Mouse (Mus musculus) embryonic fibroblast, embryonic 13.5 days (primary cell): ENCODE measurements at regions not wholly inside any gene's neighbourhood (a gene's known extent, or its start where the extent isn't known, plus 50 kb on each side); places are given as distances from the start of the nearest gene placed in this dataset.
A peak's percentile ranks its signal among the peaks of the same experiment; 100 is the strongest.
"Not testable (repeated sequence)": the region's sequence is repeated elsewhere in the genome, so short reads cannot be mapped to it uniquely, and the experiment has no call there.

ENCODE experiments used
- H3K27ac ChIP-seq: 2 replicates; pipeline ENCODE4 v1.5.1; 2012; ENCODE audit warnings: low read length, control low read depth, inconsistent platforms; ENCODE audit not compliant: insufficient read depth
- H3K4me1 ChIP-seq: 2 replicates; pipeline ENCODE4 v1.6.1; 2011; ENCODE audit warnings: low read length; ENCODE audit not compliant: control insufficient read depth, insufficient read depth
- H3K4me3 ChIP-seq: 2 replicates; pipeline ENCODE4 v1.5.1; 2011; ENCODE audit warnings: mild to moderate bottlenecking, control low read depth, low read length; ENCODE audit not compliant: insufficient read depth
- CTCF ChIP-seq: IDR thresholded peaks from 2 replicates; pipeline ENCODE4 v1.5.1; 2011; ENCODE audit warnings: mild to moderate bottlenecking, control low read depth, low read length, moderate library complexity, borderline replicate concordance; ENCODE audit not compliant: insufficient read depth
- POLR2A ChIP-seq: IDR thresholded peaks from 2 replicates; pipeline ENCODE4 v1.6.1; 2011; ENCODE audit warnings: low read depth, mild to moderate bottlenecking, control low read depth, low read length, moderate library complexity

DNA sequence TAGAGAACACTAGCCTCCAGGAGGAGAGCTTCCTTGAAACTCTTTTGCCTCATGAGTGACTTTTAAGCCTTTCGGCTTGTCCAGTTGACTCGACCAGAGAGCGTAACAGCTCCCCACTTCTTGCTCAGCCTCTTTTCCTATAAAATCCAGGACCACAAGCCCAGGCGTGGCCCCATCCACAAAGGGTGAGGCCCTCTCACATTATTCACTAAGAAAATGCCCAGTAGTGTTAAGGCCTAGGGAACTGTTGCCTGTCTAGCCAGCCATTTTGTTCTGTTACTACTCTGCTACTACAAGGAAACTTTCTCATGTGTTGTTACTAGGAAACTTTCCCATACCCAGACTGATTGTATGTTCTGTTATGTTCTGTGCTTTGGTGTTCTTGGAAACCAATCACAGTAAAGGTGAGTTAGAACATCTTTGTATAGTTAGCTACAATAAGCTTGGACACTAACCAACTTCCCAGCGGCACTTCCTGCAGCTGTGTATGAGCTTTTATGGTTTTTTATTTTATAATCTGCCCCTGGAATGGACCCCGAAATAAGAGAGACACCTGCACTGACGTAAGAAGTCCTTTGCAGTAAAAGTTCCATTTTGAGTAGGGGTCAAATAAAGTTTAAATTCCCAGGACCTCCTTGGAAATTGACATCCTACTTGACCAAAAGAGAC lies 162.1 kb downstream of the Akr1d1 start:
- H3K27ac ChIP-seq = no peak overlapping the region
- TF ChIP-seq CTCF (no peak), POLR2A (no peak)

GRCm38 (mm10) chr6:37692758-37693157 lies 162.8 kb downstream of the Akr1d1 start:
- H3K27ac ChIP-seq = no peak overlapping the region
- H3K4me3 ChIP-seq = no peak overlapping the region
- TF ChIP-seq CTCF (no peak), POLR2A (no peak)
- H3K4me1 ChIP-seq = no peaks in the 10 kb centered on the region

More for the DNA sequence above, 162.1 kb downstream of the Akr1d1 start:
- Histone ChIP-seq H3K4me3 (no peak overlapping the region), H3K4me1 (no peaks in the 10 kb centered on the region)

GRCm38 (mm10) chr6:37696074-37696473 lies 166.1 kb downstream of the Akr1d1 start:
- no peak overlapping the region for H3K27ac ChIP-seq
- TF ChIP-seq POLR2A = no peak
- no peak for TF ChIP-seq CTCF

DNA sequence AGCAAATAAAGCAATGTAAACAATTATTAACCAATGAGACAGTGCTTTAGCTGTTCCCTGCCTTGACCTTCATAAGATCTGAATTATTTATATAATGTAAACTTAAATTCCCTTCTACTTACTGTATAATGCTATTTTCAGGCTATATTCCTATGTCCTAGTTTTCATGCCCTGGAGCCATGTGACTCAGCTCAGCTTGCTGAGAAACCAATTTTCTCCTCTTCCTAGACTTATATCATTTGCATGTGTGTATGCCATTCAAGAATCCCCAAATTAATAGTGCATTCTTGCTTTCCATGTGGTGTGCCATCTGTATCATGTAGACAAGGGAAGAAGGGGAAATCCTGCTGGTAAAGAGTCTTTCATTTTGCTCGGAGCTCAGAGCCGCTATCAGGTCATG lies 166.7 kb upstream of the Trim24 start:
- Histone ChIP-seq H3K27ac (peak overlapping the region; percentile 71), H3K4me3 (no peak overlapping the region), H3K4me1 (peaks cover 2% of the 10 kb centered on the region; the same call in 1 of the 2 replicates)
- TF ChIP-seq POLR2A (no peak), CTCF (no peak)

More at GRCm38 (mm10) chr6:37696074-37696473, 166.1 kb downstream of the Akr1d1 start:
- H3K4me1 ChIP-seq = no peaks in the 10 kb centered on the region
- H3K4me3 ChIP-seq = no peak overlapping the region

DNA sequence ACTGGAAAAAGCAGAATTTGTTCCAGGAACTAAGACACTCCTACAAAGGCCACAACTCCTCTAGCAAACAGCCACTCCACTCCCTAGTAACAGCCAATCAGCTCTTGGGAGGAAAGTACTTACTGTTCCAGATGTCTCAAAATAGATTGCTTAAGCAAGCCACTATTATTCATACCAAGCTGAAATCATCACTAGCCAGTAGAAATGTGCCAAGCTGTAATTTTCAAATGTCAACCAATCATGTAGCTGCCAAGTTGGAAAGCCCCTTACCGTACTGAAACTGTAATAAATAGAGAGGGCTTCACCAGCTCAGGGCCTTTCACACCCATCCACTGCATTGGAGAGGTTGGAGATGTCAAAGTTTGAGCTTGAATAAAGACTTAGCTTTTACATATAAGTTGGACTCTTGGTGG lies 164.9 kb upstream of the Trim24 start:
- H3K4me3 ChIP-seq = no peak overlapping the region
- H3K27ac ChIP-seq = peak overlapping the region; percentile 91
- peaks cover 2% of the 10 kb centered on the region; the same call in 1 of the 2 replicates for H3K4me1 ChIP-seq
- TF ChIP-seq CTCF = no peak
- TF ChIP-seq POLR2A = peak; percentile 47; the same call in 1 of the 2 replicates

- H3K27ac ChIP-seq, H3K4me3 ChIP-seq: not testable (repeated sequence)
These were observed 162.9 kb upstream of the Trim24 start for GRCm38 (mm10) chr6:37707671-37708070.

DNA sequence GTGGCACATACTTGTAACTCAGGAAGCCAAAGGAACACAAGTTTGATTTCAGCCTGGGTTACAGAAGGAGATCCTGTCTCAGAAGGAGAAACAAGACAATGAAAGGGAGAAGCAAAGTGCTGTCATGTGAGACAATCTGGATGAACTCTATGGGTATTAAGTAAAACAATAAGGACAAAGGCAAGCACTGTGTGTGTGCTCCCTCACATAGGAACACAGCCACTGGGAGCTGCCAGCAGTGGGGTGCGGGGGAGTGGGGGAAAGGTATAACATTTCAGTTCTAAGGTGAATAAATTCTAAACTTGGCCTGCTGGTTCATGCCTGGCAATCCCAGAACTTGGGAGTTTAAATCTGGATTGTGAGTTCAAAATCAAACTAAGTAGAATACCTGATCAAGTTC lies 158.8 kb upstream of the Trim24 start:
- no peak for TF ChIP-seq CTCF
- TF ChIP-seq POLR2A = no peak
- Histone ChIP-seq H3K27ac (no peak overlapping the region), H3K4me1 (no peaks in the 10 kb centered on the region), H3K4me3 (no peak overlapping the region)

More at GRCm38 (mm10) chr6:37707671-37708070, 162.9 kb upstream of the Trim24 start:
- H3K4me1 ChIP-seq = not testable (repeated sequence)

- TF ChIP-seq POLR2A (no peak), CTCF (no peak)
- Histone ChIP-seq H3K27ac (no peak overlapping the region), H3K4me3 (no peak overlapping the region), H3K4me1 (no peaks in the 10 kb centered on the region)
These were observed 157.2 kb upstream of the Trim24 start for GRCm38 (mm10) chr6:37713411-37713810.

- Histone ChIP-seq H3K27ac (no peak overlapping the region), H3K4me3 (no peak overlapping the region), H3K4me1 (no peaks in the 10 kb centered on the region)
- no peak for TF ChIP-seq CTCF
- TF ChIP-seq POLR2A = no peak
These were observed 156.2 kb upstream of the Trim24 start for GRCm38 (mm10) chr6:37714223-37714928.

GRCm38 (mm10) chr6:37721736-37722135 lies 148.9 kb upstream of the Trim24 start:
- no peaks in the 10 kb centered on the region for H3K4me1 ChIP-seq

More at GRCm38 (mm10) chr6:37721736-37722135, 148.9 kb upstream of the Trim24 start:
- Histone ChIP-seq H3K4me3 (no peak overlapping the region), H3K27ac (no peak overlapping the region)
- TF ChIP-seq CTCF (no peak), POLR2A (no peak)
